Mouse (Mus musculus) cerebellum, adult 2 months (tissue): ENCODE results near the gene Nid2. TPM values are rescaled to one million over a fixed set of nuclear protein-coding genes. Genes with fewer than 3 reads are reported as not detected.
A peak's percentile ranks its signal among the peaks of the same experiment; 100 is the strongest.

Experiments used
- DNase-seq, 2 experiments: peaks; one replicate each; pipeline ENCODE4 v3.0.0; 2021
- H3K27ac ChIP-seq: fragments of 200-500 bp; 2 replicates; pipeline ENCODE4 v1.5.1; 2012; ENCODE audit warnings: low read length, control low read depth, inconsistent platforms; ENCODE audit not compliant: insufficient read depth
- H3K27me3 ChIP-seq: fragments of 200-500 bp; 2 replicates; pipeline ENCODE4 v1.6.1; 2012; ENCODE audit warnings: inconsistent platforms, mild to moderate bottlenecking, low read length, moderate library complexity; ENCODE audit not compliant: control insufficient read depth, insufficient read depth
- H3K4me1 ChIP-seq: fragments of 200-500 bp; 2 replicates; pipeline ENCODE4 v1.6.1; 2011; ENCODE audit warnings: low read length; ENCODE audit not compliant: control insufficient read depth, insufficient read depth
- H3K4me3 ChIP-seq: fragments of 200-500 bp; replicated peaks from 2 replicates; pipeline ENCODE3; 2011; ENCODE audit warnings: mild to moderate bottlenecking, low read depth, low read length, control low read depth; ENCODE audit not compliant: insufficient read depth
- CTCF ChIP-seq: fragments of 200-500 bp; IDR thresholded peaks from 2 replicates; pipeline ENCODE4 v1.5.1; 2011; ENCODE audit warnings: low read depth, mild to moderate bottlenecking, control low read depth, low read length, moderate library complexity, borderline replicate concordance; ENCODE audit not compliant: insufficient read depth
- POLR2A ChIP-seq: fragments of 200-500 bp; IDR thresholded peaks from 2 replicates; pipeline ENCODE4 v1.6.1; 2011; ENCODE audit warnings: low read length, control low read depth, borderline replicate concordance; ENCODE audit not compliant: insufficient read depth
- WGBS: fragments of 180-500 bp; shearing (Covaris S2); methylation state at CpG from one replicate; pipeline ENCODE4 v1.1.7; 2018; 5-methylcytosine and 5-hydroxymethylcytosine counted together
- polyA plus RNA-seq: library from polyadenylated mRNA; depleted of rRNA; stranded (reverse); fragments of >200 nt; gene quantifications from 2 replicates; pipeline ENCODE4 v1.2.3, GENCODE M21; 2012

Nid2 gene
- polyA plus RNA-seq, 1 experiment, result 1.5 TPM

DNA sequence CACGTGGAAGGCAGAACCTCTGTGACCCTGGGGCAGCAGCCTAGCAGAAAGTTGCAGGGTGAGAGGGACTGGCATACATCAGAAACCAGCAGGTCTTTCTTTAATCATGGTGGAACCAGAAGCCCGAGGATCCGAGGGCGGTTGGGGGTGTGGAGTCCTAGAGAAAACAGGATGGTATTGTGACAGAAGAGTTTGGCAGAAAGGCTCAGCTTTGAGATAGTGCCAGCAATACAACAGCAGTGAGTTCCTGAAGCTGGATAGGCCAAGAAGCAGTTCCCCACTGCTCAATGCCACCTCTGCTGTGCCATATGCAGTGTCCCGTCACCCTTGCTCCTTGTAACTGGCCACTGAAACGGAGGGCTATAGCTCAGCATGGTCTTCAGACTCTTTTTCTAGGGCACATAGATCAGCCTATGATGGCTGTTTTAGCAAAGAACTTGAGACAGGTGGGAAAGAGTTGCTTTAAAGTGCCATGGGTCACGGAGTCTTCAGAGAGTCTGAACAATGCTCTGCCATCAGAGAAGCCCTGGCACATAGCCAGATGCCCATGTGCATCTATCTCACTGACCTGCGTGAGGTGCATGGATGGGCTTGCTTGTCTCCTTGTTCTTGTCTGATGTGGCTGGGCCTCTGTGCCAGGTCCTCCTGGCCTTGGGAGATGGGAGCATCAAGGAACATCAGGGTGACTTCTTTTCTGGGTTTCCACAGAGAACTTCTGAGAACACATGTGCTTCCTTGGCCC is 50.6 kb downstream of the Nid2 start:
- no peak overlapping the region for H3K27ac ChIP-seq
- no peak overlapping the region for H3K4me3 ChIP-seq
- WGBS, result 26% methylated on average over 8 of the region's 8 CpGs
- DNase-seq, result no peak
- no peaks in the 10 kb centered on the region for H3K4me1 ChIP-seq
- TF ChIP-seq CTCF (no peak), POLR2A (no peak)
- H3K27me3 ChIP-seq, result no peaks in the 10 kb centered on the region

GRCm38 (mm10) chr14:19803222-19803621 is 52.2 kb downstream of the Nid2 start:
- TF ChIP-seq CTCF, result no peak
- no peak for TF ChIP-seq POLR2A
- no peak for DNase-seq
- no peaks in the 10 kb centered on the region for H3K4me1 ChIP-seq
- no peak overlapping the region for H3K27ac ChIP-seq
- WGBS, result 60% methylated on average over 4 of the region's 4 CpGs
- no peak overlapping the region for H3K4me3 ChIP-seq
- H3K27me3 ChIP-seq, result no peaks in the 10 kb centered on the region

DNA sequence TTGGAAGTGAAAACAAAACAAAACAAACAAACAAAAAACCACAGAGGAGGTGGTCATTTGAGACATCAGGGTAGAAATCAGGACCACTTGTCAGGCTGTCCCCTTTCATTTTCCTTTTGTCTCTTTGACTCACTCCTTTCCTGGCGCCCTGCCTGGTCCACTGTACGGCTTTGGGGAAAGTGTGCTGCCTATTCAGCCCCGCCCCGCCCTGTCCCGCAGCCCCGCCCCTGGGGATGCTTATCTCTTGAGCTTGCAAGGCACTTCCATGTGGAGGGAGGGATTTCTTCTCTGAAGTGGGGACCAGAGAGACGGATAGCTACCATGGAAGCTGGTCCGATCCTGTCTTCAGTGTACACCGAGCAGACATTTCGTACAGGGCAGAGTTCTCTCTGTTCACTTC is 52.6 kb downstream of the Nid2 start:
- WGBS, result 62% methylated on average over 10 of the region's 10 CpGs
- TF ChIP-seq CTCF, result no peak
- TF ChIP-seq POLR2A, result no peak

GRCm38 (mm10) chr14:19807339-19807738 is 56.3 kb downstream of the Nid2 start:
- 45% methylated on average over 3 of the region's 3 CpGs for WGBS
- peak in 1 of 2 experiments; percentile 22 for DNase-seq
- Histone ChIP-seq H3K4me3 (no peak overlapping the region), H3K27ac (no peak overlapping the region), H3K27me3 (no peaks in the 10 kb centered on the region), H3K4me1 (no peaks in the 10 kb centered on the region)
- TF ChIP-seq CTCF (no peak), POLR2A (no peak)

More for the DNA sequence above, 52.6 kb downstream of the Nid2 start:
- Histone ChIP-seq H3K27ac (no peak overlapping the region), H3K4me3 (no peak overlapping the region), H3K4me1 (no peaks in the 10 kb centered on the region), H3K27me3 (no peaks in the 10 kb centered on the region)
- DNase-seq, result no peak

- TF ChIP-seq CTCF, result no peak
- no peak for TF ChIP-seq POLR2A
- WGBS, result 99% methylated on average over 2 of the region's 2 CpGs
Observed at GRCm38 (mm10) chr14:19807858-19808257, 56.8 kb downstream of the Nid2 start.

DNA sequence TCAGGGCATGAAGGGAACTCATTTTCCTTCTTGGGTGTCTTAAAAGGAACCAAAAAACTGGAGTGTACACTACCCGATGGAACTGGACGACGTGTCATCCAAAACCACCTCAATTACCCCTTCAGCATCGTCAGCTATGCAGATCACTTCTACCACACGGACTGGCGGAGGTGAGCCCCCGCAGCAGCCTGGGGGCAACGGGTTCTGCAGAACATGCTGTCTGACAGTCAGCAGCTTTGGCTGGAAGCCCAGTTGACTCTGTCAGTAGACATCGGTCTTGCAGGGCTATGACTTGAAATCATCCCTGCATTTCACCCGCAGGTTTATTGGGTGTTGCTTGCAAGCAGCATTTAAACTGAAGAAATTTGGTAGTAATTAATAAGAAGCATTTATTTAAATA is 58.9 kb downstream of the Nid2 start:
- no peaks in the 10 kb centered on the region for H3K27me3 ChIP-seq
- no peak overlapping the region for H3K4me3 ChIP-seq
- no peak for DNase-seq
- TF ChIP-seq POLR2A, result no peak
- no peak for TF ChIP-seq CTCF
- H3K4me1 ChIP-seq, result no peaks in the 10 kb centered on the region
- H3K27ac ChIP-seq, result no peak overlapping the region
- 26% methylated on average over 10 of the region's 10 CpGs for WGBS

More at GRCm38 (mm10) chr14:19807858-19808257, 56.8 kb downstream of the Nid2 start:
- Histone ChIP-seq H3K27ac (no peak overlapping the region), H3K4me3 (no peak overlapping the region), H3K27me3 (no peaks in the 10 kb centered on the region), H3K4me1 (no peaks in the 10 kb centered on the region)
- no peak for DNase-seq

- no peaks in the 10 kb centered on the region for H3K4me1 ChIP-seq
- no peaks in the 10 kb centered on the region for H3K27me3 ChIP-seq
- no peak overlapping the region for H3K4me3 ChIP-seq
- TF ChIP-seq POLR2A (no peak), CTCF (no peak)
- no peak overlapping the region for H3K27ac ChIP-seq
- DNase-seq, result no peak
- WGBS, result 91% methylated on average over 2 of the region's 2 CpGs
Observed at GRCm38 (mm10) chr14:19813061-19813460, 62.0 kb downstream of the Nid2 start.

DNA sequence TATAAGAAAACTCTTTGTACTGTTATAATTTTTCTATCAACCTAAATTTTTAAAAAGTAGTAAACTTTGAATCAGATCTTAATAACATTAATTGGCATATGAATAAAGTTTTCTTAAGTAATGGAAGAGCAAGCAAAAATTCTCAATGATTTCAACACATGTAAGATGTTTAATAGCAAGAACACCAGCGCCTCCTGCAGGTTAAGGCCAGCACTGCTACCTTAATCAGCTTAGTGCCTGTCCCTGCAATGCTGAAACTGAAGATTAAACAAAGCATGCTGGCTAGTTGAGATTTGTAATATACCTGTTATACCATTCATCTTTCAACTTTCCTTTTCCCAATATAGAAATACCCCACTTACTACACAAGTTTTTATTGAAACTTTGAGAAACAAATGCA is 66.9 kb downstream of the Nid2 start:
- TF ChIP-seq POLR2A (no peak), CTCF (peak; percentile 63)
- 0% methylated on average over 1 of the region's 1 CpGs for WGBS
- Histone ChIP-seq H3K27me3 (no peaks in the 10 kb centered on the region), H3K27ac (no peak overlapping the region), H3K4me1 (no peaks in the 10 kb centered on the region), H3K4me3 (no peak overlapping the region)
- DNase-seq, result peak; percentile 33 to 59
